Mouse (Mus musculus): ENCODE data around the gene Tas2r143.

Tas2r143 gene

DNA sequence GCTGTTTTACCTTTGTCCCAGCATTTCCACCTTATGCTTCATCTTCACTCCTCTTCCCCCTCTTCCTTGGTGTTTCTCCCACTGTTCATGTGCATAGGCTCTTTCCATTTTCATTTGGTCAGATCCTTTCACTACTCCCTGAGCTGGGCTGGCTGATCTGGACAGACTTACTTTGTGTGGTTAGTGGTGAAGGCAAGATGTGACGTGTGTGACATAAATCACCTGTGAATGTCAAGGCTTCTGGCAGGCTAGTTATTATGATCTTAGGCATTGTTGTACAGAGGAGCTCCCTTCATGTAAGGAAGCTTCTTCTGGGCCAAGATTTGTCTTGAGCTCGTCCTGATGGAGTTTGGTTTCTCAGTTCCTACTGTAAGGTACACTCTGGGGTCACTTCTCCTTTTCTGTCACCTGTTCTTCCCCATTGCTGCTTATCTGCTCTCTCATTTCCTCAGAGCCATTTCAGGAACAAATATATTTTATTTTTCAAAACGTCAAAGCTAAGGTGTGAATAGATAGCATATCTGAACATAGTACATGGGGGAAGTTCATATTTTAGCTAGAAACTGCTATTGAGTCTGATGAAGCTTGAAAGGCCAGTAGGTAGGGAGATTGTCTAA, 2.9 kb upstream of the Tas2r143 start:
- 79% methylated on average over 3 of the region's 3 CpGs for WGBS

DNA sequence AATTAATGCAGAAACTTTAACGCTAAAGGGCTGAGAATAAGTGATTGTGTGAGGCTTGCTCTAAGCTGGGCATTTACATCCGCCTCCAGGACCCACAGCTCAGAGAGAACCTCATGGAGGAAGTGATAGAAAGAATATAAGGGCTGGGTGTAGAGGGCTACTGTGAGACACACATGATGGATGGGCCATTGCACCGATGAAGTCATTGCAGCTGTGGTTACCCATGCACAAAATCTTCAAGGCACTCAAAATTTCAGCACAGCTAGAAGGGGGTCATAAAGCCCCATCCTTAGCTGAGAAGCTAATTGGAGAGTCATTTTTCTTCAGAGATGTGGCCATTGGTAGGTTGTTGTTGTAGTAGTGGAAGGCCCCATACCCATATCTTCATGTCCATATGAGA, 1.8 kb upstream of the Tas2r143 start:
- 86% methylated on average over 3 of the region's 3 CpGs for WGBS

DNA sequence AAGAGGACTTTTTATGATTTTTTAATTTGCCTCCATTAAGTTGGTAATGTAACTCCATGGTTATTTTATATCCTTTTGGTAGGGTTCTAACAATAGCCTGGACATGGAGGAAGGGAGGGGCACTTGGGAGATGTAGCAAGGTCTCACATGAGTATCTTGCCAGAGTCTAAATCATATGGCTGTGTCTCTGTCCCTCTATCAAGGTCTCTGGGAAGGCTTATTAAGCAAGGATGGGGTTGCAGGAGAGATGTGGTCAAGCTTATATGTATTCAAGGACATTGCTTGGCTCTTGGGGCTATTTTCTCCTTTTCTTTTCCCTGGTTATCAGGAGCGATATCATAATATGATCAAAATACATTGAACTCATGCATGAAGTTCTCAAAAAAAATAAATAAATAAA, 1.0 kb upstream of the Tas2r143 start:
- WGBS, result 100% methylated on average over 1 of the region's 1 CpGs

DNA sequence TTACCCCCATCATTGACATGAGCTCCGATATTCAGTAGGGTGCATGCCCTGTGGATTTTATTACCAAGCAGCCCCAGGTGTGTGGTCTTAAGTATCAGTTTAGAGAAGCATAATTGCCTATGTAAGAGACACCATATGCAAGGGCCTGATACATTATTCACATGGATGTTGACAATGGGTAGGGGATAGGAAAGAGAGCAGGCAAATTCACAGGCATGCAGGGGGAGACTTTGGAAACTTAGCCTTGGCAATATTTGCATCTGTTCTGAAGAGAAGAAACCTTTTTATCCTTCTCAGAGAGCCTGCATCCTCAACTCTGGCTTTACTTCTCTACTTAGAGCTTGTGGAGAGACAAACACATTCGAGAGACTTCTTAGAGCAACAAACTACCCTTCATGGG, 5.1 kb downstream of the Tas2r143 start, which contains the start of gene Tas2r135:
Gene Tas2r135 (plus strand): TSS at position 301 of the 400 bp plus-strand sequence.
- WGBS, result 98% methylated on average over 2 of the region's 2 CpGs

DNA sequence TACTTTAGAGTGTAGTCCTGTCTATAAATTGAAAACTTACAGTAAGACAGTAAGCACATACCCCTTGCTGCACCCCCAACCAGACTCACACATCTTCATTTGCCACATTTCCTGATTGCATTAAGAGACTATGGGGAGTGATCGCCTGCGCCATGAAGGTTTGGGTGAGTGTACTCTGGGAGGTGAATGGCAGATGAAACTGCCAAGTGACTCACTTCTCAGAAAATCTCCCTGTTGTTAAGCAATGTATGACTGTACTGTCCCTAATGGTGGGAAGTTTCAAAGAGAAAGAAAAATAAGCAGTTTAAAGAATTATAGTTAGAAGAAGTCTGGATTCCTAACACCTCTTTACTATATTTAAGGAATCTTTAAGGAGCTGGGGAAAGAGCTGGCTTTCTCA, 19.4 kb downstream of the Tas2r143 start:
- WGBS, result 70% methylated on average over 2 of the region's 2 CpGs

DNA sequence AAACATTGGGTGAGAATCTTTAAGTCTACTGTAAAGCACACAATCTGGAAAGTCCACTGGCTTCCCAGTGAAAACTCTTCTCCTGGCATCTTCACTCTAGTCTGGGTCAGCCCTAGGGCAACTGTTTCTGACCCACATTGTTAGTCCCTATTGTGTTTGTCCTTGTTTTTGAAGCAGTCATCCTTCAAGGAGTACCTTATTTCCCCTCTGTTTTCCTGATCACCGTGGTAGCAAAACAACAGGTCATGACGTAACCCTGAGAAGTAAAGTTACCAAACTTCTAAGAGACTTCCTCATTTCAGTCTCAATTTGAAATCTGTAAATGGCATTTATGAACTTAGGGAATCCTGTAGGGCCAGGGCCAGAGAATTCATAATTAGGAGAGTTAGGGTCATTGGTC, 21.4 kb downstream of the Tas2r143 start:
- WGBS, result 81% methylated on average over 2 of the region's 2 CpGs

DNA sequence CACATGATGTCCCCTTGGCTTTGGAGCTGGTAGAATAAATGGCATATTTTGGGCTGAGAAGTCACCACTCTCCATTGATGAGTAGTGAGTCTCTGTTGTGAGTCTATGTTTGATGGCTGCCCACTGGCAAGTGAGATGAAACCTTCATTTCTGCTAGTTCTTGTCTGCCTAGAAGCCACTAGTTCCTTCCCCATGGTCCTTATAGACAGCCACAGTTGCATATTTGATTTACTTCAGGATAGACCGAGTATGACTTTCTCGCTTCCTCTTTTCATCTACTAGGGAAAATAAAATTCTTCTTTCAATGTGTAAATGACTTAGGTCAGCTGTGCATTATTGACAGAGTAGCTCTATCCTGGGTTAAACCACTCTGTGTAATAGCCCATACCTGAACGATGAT, 24.4 kb downstream of the Tas2r143 start:
- WGBS, result 93% methylated on average over 3 of the region's 3 CpGs

DNA sequence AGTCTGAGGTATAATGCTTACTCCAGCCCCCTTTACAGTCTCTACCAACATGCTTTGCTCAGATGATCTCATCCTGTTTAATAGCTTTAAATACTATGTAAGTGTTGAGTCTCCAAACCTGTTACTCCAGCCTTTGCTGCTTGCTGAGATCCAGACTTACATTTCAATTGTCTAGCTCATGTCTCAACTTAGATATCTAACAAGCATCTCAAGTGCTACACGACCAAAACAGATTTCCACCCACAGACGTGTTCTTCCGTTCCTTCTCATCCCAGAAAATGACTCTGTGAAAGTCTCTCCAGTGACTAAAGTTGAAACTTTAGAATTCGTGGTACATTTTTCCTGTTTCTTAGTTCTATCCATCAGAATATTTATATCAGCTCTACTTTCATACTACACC, 26.3 kb downstream of the Tas2r143 start:
- 49% methylated on average over 4 of the region's 4 CpGs for WGBS

DNA sequence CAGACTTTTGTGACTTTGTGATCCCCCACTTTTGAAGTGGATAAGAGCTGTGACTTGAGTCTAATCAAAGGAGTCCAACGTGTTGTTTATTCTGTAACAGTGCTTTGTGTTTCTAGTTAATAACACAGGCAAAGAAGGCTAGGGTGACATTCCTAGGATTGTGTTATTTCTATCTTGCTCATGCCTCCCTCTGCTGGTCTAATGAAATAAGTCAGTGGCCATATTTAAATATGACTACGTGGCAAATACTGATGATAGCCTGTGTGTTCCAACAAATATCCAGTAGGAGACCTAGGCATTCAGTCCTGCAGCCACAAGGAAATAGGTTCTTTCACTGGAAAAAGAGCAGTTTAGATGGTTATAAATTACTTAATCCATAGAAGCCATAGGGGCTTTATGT, 33.5 kb downstream of the Tas2r143 start:
- WGBS, result 62% methylated on average over 2 of the region's 2 CpGs

DNA sequence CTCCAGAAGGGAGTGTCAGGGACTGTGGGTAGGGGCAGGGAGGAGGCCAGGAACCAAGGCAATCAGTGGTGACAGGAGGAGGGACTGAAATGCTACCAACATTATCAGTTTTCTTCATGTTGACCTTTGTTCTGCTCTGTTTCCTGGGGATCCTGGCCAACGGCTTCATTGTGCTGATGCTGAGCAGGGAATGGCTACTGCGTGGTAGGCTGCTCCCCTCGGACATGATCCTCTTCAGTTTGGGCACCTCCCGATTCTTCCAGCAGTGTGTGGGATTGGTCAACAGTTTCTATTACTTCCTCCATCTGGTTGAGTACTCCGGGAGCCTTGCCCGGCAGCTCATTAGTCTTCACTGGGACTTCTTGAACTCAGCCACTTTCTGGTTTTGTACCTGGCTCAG, 34.4 kb downstream of the Tas2r143 start, which contains the start of gene Tas2r126:
Gene Tas2r126 (plus strand): TSS at position 90 of the 400 bp plus-strand sequence.
- WGBS, result 89% methylated on average over 6 of the region's 6 CpGs

DNA sequence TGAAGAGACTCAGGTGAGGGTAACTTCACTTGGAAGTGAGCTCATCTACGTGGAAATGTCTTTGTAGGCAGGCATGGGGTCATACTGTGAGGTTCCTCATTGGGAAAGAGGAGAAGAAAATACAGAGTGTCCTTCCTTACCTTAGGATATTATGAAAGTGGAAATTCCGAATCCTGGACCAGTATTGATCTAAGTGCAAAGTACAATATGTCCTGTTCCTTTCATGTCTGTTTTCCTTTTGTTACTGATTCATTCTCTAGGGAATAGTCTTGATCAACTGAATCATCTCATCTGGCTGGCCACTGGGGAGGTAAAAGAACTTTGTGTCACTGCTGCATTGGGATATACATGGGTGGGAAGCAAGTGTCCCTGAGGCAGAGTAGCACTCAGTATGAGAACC, 35.5 kb downstream of the Tas2r143 start:
- 86% methylated on average over 2 of the region's 2 CpGs for WGBS

DNA sequence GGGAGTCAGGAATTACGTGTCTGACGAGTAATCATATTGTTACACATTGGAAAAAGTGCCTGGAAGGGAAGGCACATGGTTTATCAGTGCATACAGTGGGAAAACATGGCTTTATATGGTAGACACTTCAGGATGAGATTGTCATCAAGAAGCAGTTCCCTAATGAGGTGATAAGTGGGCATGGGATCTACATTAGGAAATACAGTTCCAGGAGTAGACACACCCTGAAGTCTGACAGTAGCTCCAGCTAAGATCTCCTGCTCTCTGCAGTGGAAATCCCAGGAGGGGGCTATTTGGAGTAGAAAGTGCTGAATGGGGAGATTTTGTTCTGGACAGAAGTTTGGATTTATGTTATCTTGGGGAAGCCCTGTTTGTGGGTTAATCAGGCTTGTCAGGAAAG, 41.4 kb downstream of the Tas2r143 start:
- WGBS, result 69% methylated on average over 2 of the region's 2 CpGs

DNA sequence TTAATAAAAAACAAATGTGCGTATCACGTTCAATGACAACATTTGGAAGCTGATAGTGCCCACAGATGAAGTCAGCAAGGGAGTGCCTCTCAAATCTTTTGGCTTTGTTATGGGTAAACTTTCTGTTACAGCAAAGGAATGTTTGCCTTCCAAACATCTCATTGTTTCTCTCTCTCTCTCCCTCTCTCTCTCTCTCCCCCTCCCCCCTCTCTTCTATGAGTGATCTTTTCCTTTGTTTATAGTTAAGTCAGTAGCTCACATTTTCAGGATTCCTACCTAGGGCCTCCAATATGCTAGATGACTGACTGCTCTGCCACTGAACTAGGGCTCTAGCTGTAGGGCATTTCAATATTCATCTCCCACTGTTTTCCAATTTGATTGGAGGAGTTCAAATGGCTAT, 44.5 kb downstream of the Tas2r143 start:
- 89% methylated on average over 2 of the region's 2 CpGs for WGBS

DNA sequence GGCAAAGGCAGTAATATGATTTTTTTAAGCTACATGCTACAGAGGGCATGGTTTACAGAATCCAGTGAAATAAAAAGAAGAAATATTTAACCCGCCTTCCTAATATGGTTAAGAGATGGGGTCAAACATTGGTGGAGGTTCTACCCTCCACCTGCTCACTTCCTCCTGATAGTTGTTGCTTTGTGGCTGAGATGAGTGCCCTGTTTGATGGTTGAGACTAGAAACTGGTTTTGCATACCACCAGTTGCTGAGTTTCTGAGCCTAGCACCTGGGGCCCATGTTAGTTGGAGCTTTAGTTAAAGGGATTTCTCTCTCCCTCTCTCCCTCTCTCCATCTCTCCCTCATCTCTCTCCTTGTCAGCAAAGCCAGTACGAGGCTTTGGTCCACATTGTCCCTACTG, 47.3 kb downstream of the Tas2r143 start:
- WGBS, result 90% methylated on average over 2 of the region's 2 CpGs
